9 mouse cellular contexts compared by ENCODE assay signal in genomic region chr8:108887256-108887615, GRCm38 (mm10).
DNase-seq lines count a peak whose midpoint lies in the region; ATAC-seq and TF ChIP-seq lines count a peak whose summit lies in the region.
"Had no signal": no experiment of that assay in that cellular context is flagged by ENCODE, and none has a peak within 500 bp of the region (broad histone marks: within the 10 kb centered on the region; RNA-seq: fewer than 3 reads in every experiment).

No protein-coding gene starts in this region.

- TF ChIP-seq CTCF in kidney, adult 2 months (conservative IDR thresholded peaks at IDR 0.05; ENCODE audit: insufficient read depth, insufficient read length, low read depth, low read length), result no peak
- no peak for TF ChIP-seq CTCF in cerebellum, adult 2 months (IDR thresholded peaks at IDR 0.05; ENCODE audit: borderline replicate concordance, insufficient read depth, low read depth, low read length)

- no peak overlapping the region for H3K4me3 ChIP-seq in kidney, embryonic 14.5 days (ENCODE audit: low read length)
- H3K4me3 ChIP-seq in kidney, adult 2 months (ENCODE audit: insufficient read depth, low read depth, low read length), result no peak overlapping the region
- H3K4me3 ChIP-seq in limb, embryonic 13.5 days, result no peak overlapping the region
- no peak overlapping the region for H3K4me3 ChIP-seq in cerebellum, adult 2 months (replicated peaks; ENCODE audit: insufficient read depth, low read depth, low read length)
- H3K4me3 ChIP-seq: erythroblast, embryonic 14.5 days had no signal

- no peaks in the 10 kb centered on the region for H3K36me3 ChIP-seq in kidney, embryonic 14.5 days (ENCODE audit: control insufficient read depth, insufficient read depth, low read length)
- H3K36me3 ChIP-seq in kidney, adult 2 months (ENCODE audit: control insufficient read depth, insufficient read depth, low read length), result no peaks in the 10 kb centered on the region
- H3K36me3 ChIP-seq in limb, embryonic 13.5 days, result peaks cover 10% of the 10 kb centered on the region

- no peaks in the 10 kb centered on the region for H3K9me3 ChIP-seq in kidney, embryonic 14.5 days (ENCODE audit: control insufficient read depth, low read length)
- H3K9me3 ChIP-seq in limb, embryonic 13.5 days, result no peaks in the 10 kb centered on the region

- no peak for DNase-seq in kidney, adult 2 months
- peak; percentile 18 for DNase-seq in Muller cell, postnatal 12 days (ENCODE audit: inconsistent ontology term)
- DNase-seq in cerebellum, adult 2 months, result no peak
- no peak for DNase-seq in kidney, adult 8-10 months
- no peak for DNase-seq in cerebellum, postnatal 25 days

- no peak overlapping the region for H3K27ac ChIP-seq in kidney, embryonic 14.5 days (ENCODE audit: low read depth, low read length)
- no peak overlapping the region for H3K27ac ChIP-seq in kidney, adult 2 months (ENCODE audit: insufficient read depth, low read depth, low read length)
- H3K27ac ChIP-seq in limb, embryonic 13.5 days, result no peak overlapping the region
- no peak overlapping the region for H3K27ac ChIP-seq in cerebellum, adult 2 months (ENCODE audit: insufficient read depth, low read length)

- H3K27me3 ChIP-seq in kidney, embryonic 14.5 days (ENCODE audit: control insufficient read depth, insufficient read depth, low read length), result no peaks in the 10 kb centered on the region
- no peaks in the 10 kb centered on the region for H3K27me3 ChIP-seq in kidney, adult 2 months (replicated peaks; ENCODE audit: control insufficient read depth, insufficient read depth, low read length)
- no peaks in the 10 kb centered on the region for H3K27me3 ChIP-seq in limb, embryonic 13.5 days
- no peaks in the 10 kb centered on the region for H3K27me3 ChIP-seq in cerebellum, adult 2 months (ENCODE audit: control insufficient read depth, insufficient read depth, low read length)

- H3K9ac ChIP-seq in kidney, embryonic 14.5 days (ENCODE audit: low read depth, low read length), result no peak overlapping the region
- no peak overlapping the region for H3K9ac ChIP-seq in limb, embryonic 13.5 days

- no peak overlapping the region; the same call in 1 of the 2 replicates for H3K4me2 ChIP-seq in kidney, embryonic 14.5 days (replicated peaks; ENCODE audit: low read depth, low read length)
- peak overlapping the region; percentile 51; the same call in 1 of the 2 replicates for H3K4me2 ChIP-seq in limb, embryonic 13.5 days (replicated peaks)

- H3K4me1 ChIP-seq in kidney, embryonic 14.5 days (ENCODE audit: control insufficient read depth, insufficient read depth, low read length), result peaks cover 26% of the 10 kb centered on the region; the same call in 1 of the 2 replicates
- no peaks in the 10 kb centered on the region for H3K4me1 ChIP-seq in kidney, adult 2 months (ENCODE audit: control insufficient read depth, insufficient read depth, low read length)
- H3K4me1 ChIP-seq in limb, embryonic 13.5 days, result peaks cover 59% of the 10 kb centered on the region
- H3K4me1 ChIP-seq in cerebellum, adult 2 months (ENCODE audit: control insufficient read depth, insufficient read depth, low read length), result peaks cover 3% of the 10 kb centered on the region

- WGBS in kidney, embryonic 14.5 days, result 79% methylated on average over 14 of the region's 14 CpGs
- 76% methylated on average over 14 of the region's 14 CpGs for WGBS in kidney, adult 2 months
- WGBS in limb, embryonic 13.5 days, result 60% methylated on average over 14 of the region's 14 CpGs
- 38% methylated on average over 14 of the region's 14 CpGs for WGBS in cerebellum, adult 2 months

- ATAC-seq in kidney, embryonic 14.5 days (ENCODE audit: low FRiP score, low TSS enrichment), result 0 out of 2 replicates have a peak, but pooled peaks have one; percentile 7
- no peak for ATAC-seq in limb, embryonic 13.5 days (ENCODE audit: low FRiP score, low read depth)
- ATAC-seq in neutrophil, adult 5-6 weeks (ENCODE audit: extremely low read depth, insufficient number of reproducible peaks, low FRiP score, poor library complexity, severe bottlenecking), result peak; percentile 42

- TF ChIP-seq POLR2A in kidney, adult 2 months (IDR thresholded peaks at IDR 0.05; ENCODE audit: low read depth, low read length), result no peak
- no peak for TF ChIP-seq POLR2A in cerebellum, adult 2 months (IDR thresholded peaks at IDR 0.05; ENCODE audit: borderline replicate concordance, insufficient read depth, low read length)
